8 mouse cellular contexts compared by ENCODE assay signal in the genomic region with DNA sequence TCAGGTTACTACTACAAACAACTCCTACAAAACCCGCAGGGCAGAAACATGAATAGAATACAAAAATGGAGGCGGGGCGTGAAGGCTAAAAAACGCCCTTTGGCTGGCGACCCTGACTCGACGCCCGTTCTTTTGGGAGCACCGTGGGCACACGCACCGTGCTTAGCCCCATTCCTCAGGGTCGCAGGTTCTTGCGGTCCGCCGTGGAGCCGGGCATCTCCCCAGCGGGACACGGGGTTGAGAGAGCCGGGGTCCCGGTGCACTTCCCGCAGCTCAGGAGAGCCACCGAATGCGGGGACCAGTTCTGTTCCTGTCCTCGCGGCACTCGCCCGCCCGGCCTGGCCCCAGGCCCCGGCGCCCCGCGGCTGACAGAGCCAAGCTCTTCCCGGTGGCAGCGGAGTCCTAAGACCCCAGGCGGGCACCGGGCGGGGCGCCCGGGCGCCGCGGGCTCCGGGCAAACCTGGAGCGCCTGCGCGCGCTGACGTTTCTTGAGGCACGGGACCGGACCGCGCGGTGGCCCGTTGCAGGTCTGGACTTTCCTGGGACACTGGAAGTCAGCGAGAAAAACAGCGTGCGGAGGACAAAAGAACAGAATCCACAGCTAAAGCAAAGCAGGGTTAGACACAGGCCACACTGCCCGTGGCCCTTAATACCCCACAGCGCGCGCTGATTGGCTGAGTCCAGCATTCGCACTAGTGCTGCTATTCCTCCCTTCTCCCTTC. TPM values are rescaled to one million over a fixed set of nuclear protein-coding genes. Genes with fewer than 3 reads are reported as not detected.
A peak's percentile ranks its signal among the peaks of the same experiment; 100 is the strongest.
DNase-seq lines count a peak whose midpoint lies in the region; ATAC-seq and TF ChIP-seq lines count a peak whose summit lies in the region.

No protein-coding gene starts in this region.

- H3K79me2 ChIP-seq in C2C12 (ENCODE audit: control insufficient read depth, insufficient read depth): no peaks in the 10 kb centered on the region

- no peaks in the 10 kb centered on the region for H3K9me3 ChIP-seq in limb, embryonic 13.5 days
- no peaks in the 10 kb centered on the region for H3K9me3 ChIP-seq in midbrain, embryonic 13.5 days

- ATAC-seq in Patski: peak; percentile 42
- ATAC-seq in inflammation-experienced regulatory T-cells, adult 6 months: peak; percentile 27
- ATAC-seq in limb, embryonic 13.5 days (ENCODE audit: low FRiP score, low read depth): peak; percentile 51; the same call in 1 of the 2 replicates
- peak; percentile 77 for ATAC-seq in midbrain, embryonic 13.5 days

- TF ChIP-seq CTCF in C2C12 (IDR thresholded peaks at IDR 0.05; ENCODE audit: control insufficient read depth, insufficient read depth, insufficient read length): no peak
- TF ChIP-seq CTCF in Patski (IDR thresholded peaks at IDR 0.05): no peak
- TF ChIP-seq CTCF in cortical plate, adult 2 months (IDR thresholded peaks at IDR 0.05; ENCODE audit: extremely low read depth, insufficient read depth, low read length): no peak

- peak overlapping the region; percentile 76 for H3K4me2 ChIP-seq in limb, embryonic 13.5 days (replicated peaks)
- H3K4me2 ChIP-seq in midbrain, embryonic 13.5 days (replicated peaks): peak overlapping the region; percentile 70

- no peaks in the 10 kb centered on the region for H3K36me3 ChIP-seq in C2C12 (ENCODE audit: control insufficient read depth, insufficient read depth)
- H3K36me3 ChIP-seq in limb, embryonic 13.5 days: no peaks in the 10 kb centered on the region
- H3K36me3 ChIP-seq in midbrain, embryonic 13.5 days: no peaks in the 10 kb centered on the region

- in situ Hi-C loops in Patski (cut with MboI; ENCODE audit: low pct_unique_long_range_greater_than_20kb): loop anchor here (5.0 to 10.0 kb wide), 3 partner anchors 380 to 1010 kb away; no protein-coding TSS in a partner anchor

- H3K79me3 ChIP-seq in C2C12 (ENCODE audit: low read depth): no peaks in the 10 kb centered on the region

- POLR2A ChIA-PET in Patski (lab: Charles Lee): interaction anchor here (1.0 to 1.4 kb wide), 3 partner anchors 9 to 227 kb away, joined by 3 to 4 read pairs (median 3); no protein-coding TSS in a partner anchor

- H3K27ac ChIP-seq in cortical plate, adult 2 months (ENCODE audit: insufficient read depth, low read length): 0 out of 2 replicates have a peak overlapping the region, but pooled peaks have one; percentile 11
- peak overlapping the region; percentile 65 for H3K27ac ChIP-seq in limb, embryonic 13.5 days
- H3K27ac ChIP-seq in midbrain, embryonic 13.5 days: peak overlapping the region; percentile 74

- no peaks in the 10 kb centered on the region for H3K4me1 ChIP-seq in cortical plate, adult 2 months (ENCODE audit: control insufficient read depth, insufficient read depth, low read length)
- peaks cover 21% of the 10 kb centered on the region for H3K4me1 ChIP-seq in limb, embryonic 13.5 days
- H3K4me1 ChIP-seq in midbrain, embryonic 13.5 days (replicated peaks): peaks cover 16% of the 10 kb centered on the region

- H3K27me3 ChIP-seq in C2C12 (ENCODE audit: control insufficient read depth, insufficient read depth, insufficient read length) (no peaks in the 10 kb centered on the region), Patski (peaks cover 1% of the 10 kb centered on the region)
- H3K27me3 ChIP-seq in limb, embryonic 13.5 days: peaks cover 14% of the 10 kb centered on the region
- H3K27me3 ChIP-seq in midbrain, embryonic 13.5 days: peaks cover 17% of the 10 kb centered on the region; the same call in 1 of the 2 replicates

- 0 out of 2 replicates have a peak, but pooled peaks have one; percentile 30 for TF ChIP-seq POLR2A in cortical plate, adult 2 months (IDR thresholded peaks at IDR 0.05; ENCODE audit: extremely low read depth, insufficient read depth, low read length)

- no peak for DNase-seq in Patski (ENCODE audit: low read depth, low spot score)
- peak; percentile 24 for DNase-seq in gastrocnemius, postnatal 4 days (ENCODE audit: low spot score in 2 of 2)
- DNase-seq in thymus, postnatal 36 days: peak; percentile 9 to 18

- H3K4me3 ChIP-seq in C2C12 (ENCODE audit: insufficient read depth, poor library complexity, severe bottlenecking): peak overlapping the region; percentile 36
- peak overlapping the region; percentile 53 for H3K4me3 ChIP-seq in cortical plate, adult 2 months (ENCODE audit: insufficient read depth, low read length)
- peak overlapping the region; percentile 81 for H3K4me3 ChIP-seq in limb, embryonic 13.5 days
- peak overlapping the region; percentile 63 for H3K4me3 ChIP-seq in midbrain, embryonic 13.5 days (replicated peaks)

- CTCF ChIA-PET in Patski (lab: Charles Lee): interaction anchor here (1.0 kb wide), 1 partner anchor 97 kb away, joined by 3 read pairs; no protein-coding TSS in a partner anchor

- H3ac ChIP-seq in C2C12 (ENCODE audit: control insufficient read depth, insufficient read length, low read depth): peak overlapping the region; percentile 88

- H3K9ac ChIP-seq in limb, embryonic 13.5 days: peak overlapping the region; percentile 91
- peak overlapping the region; percentile 85 for H3K9ac ChIP-seq in midbrain, embryonic 13.5 days (replicated peaks)

- under 1% methylated on average over 62 of the region's 62 CpGs for WGBS in limb, embryonic 13.5 days
- WGBS in midbrain, embryonic 13.5 days: under 1% methylated on average over 61 of the region's 62 CpGs

TF ChIP-seq in C2C12, 6 proteins besides CTCF, POLR2A, EP300 and RAD21:
- no peak for TF ChIP-seq CEBPB (IDR thresholded peaks at IDR 0.05; ENCODE audit: low read depth)
- no peak for TF ChIP-seq USF1 (IDR thresholded peaks at IDR 0.05; ENCODE audit: low read depth)
- TF ChIP-seq MAX (IDR thresholded peaks at IDR 0.05): no peak
- TF ChIP-seq FOSL1 (IDR thresholded peaks at IDR 0.05; ENCODE audit: insufficient read depth, low read length, poor library complexity, severe bottlenecking): no peak
- no peak for TF ChIP-seq MYOG (IDR thresholded peaks at IDR 0.05; ENCODE audit: control insufficient read depth, extremely low read depth, insufficient read length)
- TF ChIP-seq MYOD1 (IDR thresholded peaks at IDR 0.05; ENCODE audit: control insufficient read depth, insufficient read length, low read depth): no peak

RNA-seq across cellular contexts. Expression of a gene that starts 4.5 kb away (rescaled TPM):
- polyA plus RNA-seq in C2C12 (2012; fragmentation: generic; extraction: Trizol): 0.02 TPM
- polyA plus RNA-seq in Patski (2021): 0.05 TPM
- polyA plus RNA-seq in cortical plate, adult 2 months (2012; rRNA removed): 0.65 and 0.78 TPM in 2 replicates
- not detected for total RNA-seq in gastrocnemius, postnatal 4 days (2021)
- polyA plus RNA-seq in inflammation-experienced regulatory T-cells, adult 6 months (2017; shearing (Covaris generic)): under 1 TPM; 0.23 to 0.58 (median 0.24) TPM
- 0.11 TPM in 1 of 2 replicates, not detected in the other for polyA plus RNA-seq in limb, embryonic 13.5 days (2015; fragmentation: Nextera tagmentation; extraction: Ambion mirVana)
- 0.17 and 0.23 TPM in 2 replicates for polyA plus RNA-seq in midbrain, embryonic 13.5 days (2015; fragmentation: Nextera tagmentation; extraction: Ambion mirVana)

RNA-seq across cellular contexts. Expression of a gene that starts 6.6 kb away (rescaled TPM):
- polyA plus RNA-seq in C2C12 (2012; fragmentation: generic; extraction: Trizol) (3.5 TPM), Patski (2021) (30.9 TPM)
- polyA plus RNA-seq in cortical plate, adult 2 months (2012; rRNA removed): 10.4 and 15.5 TPM in 2 replicates
- 10 to 100 TPM; 16.5 to 22.0 TPM for total RNA-seq in gastrocnemius, postnatal 4 days (2021)
- polyA plus RNA-seq in inflammation-experienced regulatory T-cells, adult 6 months (2017; shearing (Covaris generic)): 10 to 100 TPM; 34.9 to 43.8 (median 36.9) TPM
- polyA plus RNA-seq in limb, embryonic 13.5 days (2015; fragmentation: Nextera tagmentation; extraction: Ambion mirVana): 35.6 and 38.0 TPM in 2 replicates
- 35.4 and 39.6 TPM in 2 replicates for polyA plus RNA-seq in midbrain, embryonic 13.5 days (2015; fragmentation: Nextera tagmentation; extraction: Ambion mirVana)

RNA-seq across cellular contexts. Expression of a gene that starts 47.5 kb away (rescaled TPM):
- polyA plus RNA-seq in C2C12 (2012; fragmentation: generic; extraction: Trizol) (1.3 TPM), Patski (2021) (18.4 TPM)
- 2.6 and 3.2 TPM in 2 replicates for polyA plus RNA-seq in cortical plate, adult 2 months (2012; rRNA removed)
- 10 to 100 TPM; 15.6 to 18.0 TPM for total RNA-seq in gastrocnemius, postnatal 4 days (2021)
- polyA plus RNA-seq in inflammation-experienced regulatory T-cells, adult 6 months (2017; shearing (Covaris generic)): not detected
- polyA plus RNA-seq in limb, embryonic 13.5 days (2015; fragmentation: Nextera tagmentation; extraction: Ambion mirVana): 87.4 and 90.7 TPM in 2 replicates
- polyA plus RNA-seq in midbrain, embryonic 13.5 days (2015; fragmentation: Nextera tagmentation; extraction: Ambion mirVana): 11.1 and 13.4 TPM in 2 replicates

RNA-seq across cellular contexts. Expression of a gene that starts 49.0 kb away (rescaled TPM):
- not detected for polyA plus RNA-seq in C2C12 (2012; fragmentation: generic; extraction: Trizol)
- not detected for polyA plus RNA-seq in Patski (2021)
- polyA plus RNA-seq in cortical plate, adult 2 months (2012; rRNA removed): not detected in 2 replicates
- total RNA-seq in gastrocnemius, postnatal 4 days (2021): not detected
- not detected for polyA plus RNA-seq in inflammation-experienced regulatory T-cells, adult 6 months (2017; shearing (Covaris generic))
- not detected in 2 replicates for polyA plus RNA-seq in limb, embryonic 13.5 days (2015; fragmentation: Nextera tagmentation; extraction: Ambion mirVana)
- polyA plus RNA-seq in midbrain, embryonic 13.5 days (2015; fragmentation: Nextera tagmentation; extraction: Ambion mirVana): not detected in 2 replicates

RNA-seq across cellular contexts. Expression of a gene that starts 52.4 kb away (rescaled TPM):
- not detected for polyA plus RNA-seq in C2C12 (2012; fragmentation: generic; extraction: Trizol)
- 0.08 TPM for polyA plus RNA-seq in Patski (2021)
- 0.17 TPM in 1 of 2 replicates, not detected in the other for polyA plus RNA-seq in cortical plate, adult 2 months (2012; rRNA removed)
- not detected for total RNA-seq in gastrocnemius, postnatal 4 days (2021)
- under 1 TPM in 2 of 3 experiments, not detected in 1; 0.42 to 0.44 TPM for polyA plus RNA-seq in inflammation-experienced regulatory T-cells, adult 6 months (2017; shearing (Covaris generic))
- 1.3 and 1.7 TPM in 2 replicates for polyA plus RNA-seq in limb, embryonic 13.5 days (2015; fragmentation: Nextera tagmentation; extraction: Ambion mirVana)
- polyA plus RNA-seq in midbrain, embryonic 13.5 days (2015; fragmentation: Nextera tagmentation; extraction: Ambion mirVana): 0.93 and 1.2 TPM in 2 replicates

Comparison
In these comparisons a context has a peak if more than half of its experiments do, and no peak if none do; other contexts are left out.
1. ATAC-seq: peak in every context shown above with its lines; median percentile 77 in midbrain, embryonic 13.5 days; 51 in limb, embryonic 13.5 days; 42 in Patski; 27 in inflammation-experienced regulatory T-cells, adult 6 months.
2. H3K27ac ChIP-seq: peak in every context shown above with its lines; median percentile 74 in midbrain, embryonic 13.5 days; 65 in limb, embryonic 13.5 days; 11 in cortical plate, adult 2 months.